Mouse (Mus musculus) heart, postnatal 0 days (tissue): ENCODE data around the gene Dcaf6.

Experiments used
- CTCF ChIP-seq: IDR thresholded peaks from 2 replicates; pipeline ENCODE4 v1.5.1; 2016; ENCODE audit warnings: antibody characterized with exemption, control low read depth, low read depth
- EP300 ChIP-seq: IDR thresholded peaks from 2 replicates; pipeline ENCODE4 v1.6.1; 2016; ENCODE audit warnings: antibody characterized with exemption, low read depth

DNA sequence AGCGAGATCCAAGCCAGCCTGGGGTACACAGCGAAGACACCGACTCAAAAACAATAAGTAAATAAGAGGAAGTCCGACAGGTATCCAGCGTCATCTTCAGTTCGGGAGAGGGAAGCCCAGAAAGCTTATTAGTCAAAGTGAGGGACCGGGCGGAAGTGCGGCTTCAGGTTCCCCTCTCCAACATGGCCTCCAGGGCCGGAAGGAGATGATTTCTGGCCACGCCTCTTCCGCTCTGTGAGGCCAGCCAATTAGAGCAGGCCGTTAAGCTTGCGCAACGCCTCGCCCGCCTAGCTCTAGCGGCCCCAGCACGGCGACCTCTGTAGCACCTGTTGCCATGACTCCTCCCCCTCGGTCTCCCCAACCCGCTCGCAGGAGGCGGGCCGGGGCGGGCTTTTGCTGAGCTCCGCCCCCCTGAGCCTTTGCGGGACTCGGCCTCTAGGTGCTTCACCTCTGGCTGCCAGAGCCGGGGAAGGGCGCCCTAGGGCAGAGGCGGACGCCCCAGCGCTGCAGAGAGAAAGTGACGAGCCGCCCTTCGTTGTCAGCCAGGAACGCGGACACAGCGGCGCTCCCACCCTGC, 614 bp upstream of the Dcaf6 start:
- TF ChIP-seq CTCF (peak; percentile 51), EP300 (peak; percentile 69)
